Mouse (Mus musculus) skeletal muscle tissue, adult 2 months (tissue): ENCODE results near the gene BC028528.
"Not testable (repeated sequence)": the region's sequence is repeated elsewhere in the genome, so short reads cannot be mapped to it uniquely, and the experiment has no call there.

Source experiments
- DNase-seq: peaks from one replicate; pipeline ENCODE4 v3.0.0-alpha.2; 2012; ENCODE audit warnings: low read depth, low spot score

The BC028528 gene

GRCm38 (mm10) chr3:95872048-95872447 lies 19.8 kb downstream of the BC028528 start:
- DNase-seq = no peak

DNA sequence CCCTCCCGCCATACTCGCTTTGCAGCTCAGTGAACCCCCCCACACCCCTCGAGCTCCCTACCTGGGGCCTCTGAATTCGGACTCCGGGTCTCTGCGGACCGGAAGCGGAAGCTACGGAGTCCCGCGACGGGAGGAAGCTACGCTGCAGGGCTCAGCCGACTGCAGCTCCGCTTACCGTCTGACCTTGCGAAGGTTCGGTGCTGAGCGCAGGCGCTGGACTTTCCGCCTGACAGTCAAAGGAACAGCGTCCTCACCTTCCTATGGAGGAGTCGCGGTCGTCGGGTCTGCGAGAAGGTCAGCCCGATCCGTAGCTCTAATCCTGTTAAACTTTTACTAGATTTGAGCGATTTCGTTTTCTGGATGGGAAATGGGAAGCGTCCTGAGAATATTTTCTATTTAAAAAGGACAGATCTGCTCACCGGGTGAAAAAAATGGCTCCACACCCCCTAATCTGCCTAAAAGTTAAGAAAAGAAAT lies 20.4 kb downstream of the BC028528 start, which contains the start of gene Mrps21:
Mrps21 (minus strand) TSS at position 128 of the 476 bp plus-strand sequence.
- peak; percentile 91 for DNase-seq

DNA sequence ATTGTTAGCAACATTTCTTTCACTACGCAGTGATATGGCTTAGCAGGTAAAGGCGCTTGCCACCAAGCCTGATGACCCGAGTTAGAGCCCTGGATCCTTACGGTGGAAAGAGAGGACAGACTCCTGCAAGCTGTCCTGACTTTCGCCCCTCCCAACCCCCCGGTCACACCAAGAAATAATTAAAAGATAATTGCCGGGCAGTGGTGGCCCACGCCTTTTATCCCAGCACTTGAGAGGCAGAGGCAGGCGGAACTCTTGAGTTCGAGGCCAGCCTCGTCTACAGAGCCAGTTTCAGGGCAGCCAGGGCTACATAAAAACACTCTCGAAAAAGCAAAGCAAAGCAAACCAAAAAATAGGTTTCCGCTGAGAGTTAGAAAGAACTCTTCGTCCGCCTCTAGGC lies 20.8 kb downstream of the BC028528 start:
- DNase-seq = no peak

- DNase-seq = no peak
Observed at GRCm38 (mm10) chr3:95867408-95867807, 24.4 kb downstream of the BC028528 start.

- DNase-seq = no peak
Observed at GRCm38 (mm10) chr3:95866071-95866470, 25.7 kb downstream of the BC028528 start.

DNA sequence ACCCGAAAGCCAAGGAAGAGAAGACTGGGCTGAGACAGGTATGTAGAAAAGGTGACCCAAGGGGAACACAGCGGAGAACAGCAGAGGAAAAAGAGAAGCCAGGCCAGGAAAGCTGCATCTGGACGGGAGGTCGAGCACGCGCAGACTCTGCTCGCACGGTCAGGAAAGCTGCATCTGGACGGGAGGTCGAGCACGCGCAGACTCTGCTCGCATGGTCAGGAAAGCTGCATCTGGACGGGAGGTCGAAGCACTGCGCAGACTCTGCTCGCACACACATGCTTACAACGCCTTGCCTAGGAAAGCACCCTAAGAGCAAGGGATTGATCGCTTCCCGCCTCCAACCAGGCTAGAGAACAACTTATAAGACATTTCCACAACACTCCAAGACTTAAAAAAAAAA lies 26.2 kb downstream of the BC028528 start:
- DNase-seq = no peak

- DNase-seq = peak; percentile 80
Observed at GRCm38 (mm10) chr3:95865050-95865449, 26.8 kb downstream of the BC028528 start.

DNA sequence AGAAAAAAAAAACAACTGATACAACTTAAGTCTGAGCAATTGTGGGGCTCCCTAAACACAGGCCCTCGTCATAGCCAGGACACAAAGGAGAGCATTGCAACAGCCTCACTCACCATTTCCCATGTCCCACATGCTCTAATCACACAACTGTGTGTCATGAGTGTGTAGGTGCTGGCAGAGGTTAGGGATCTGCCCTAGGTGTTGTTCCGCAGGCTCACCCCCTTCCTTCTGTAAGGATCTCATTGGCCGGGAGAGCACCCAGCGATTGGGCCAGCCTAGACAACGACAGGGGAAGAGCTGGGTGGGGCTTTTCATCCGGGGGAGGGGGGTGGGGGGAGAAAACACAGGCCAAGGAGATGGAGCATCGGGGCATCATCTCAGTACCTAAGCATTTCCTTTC lies 28.2 kb downstream of the BC028528 start:
- no peak for DNase-seq

- peak; percentile 68 for DNase-seq
Observed at GRCm38 (mm10) chr3:95861796-95862195, 30.0 kb downstream of the BC028528 start.

GRCm38 (mm10) chr3:95861216-95861615 lies 30.6 kb downstream of the BC028528 start:
- DNase-seq = no peak

DNA sequence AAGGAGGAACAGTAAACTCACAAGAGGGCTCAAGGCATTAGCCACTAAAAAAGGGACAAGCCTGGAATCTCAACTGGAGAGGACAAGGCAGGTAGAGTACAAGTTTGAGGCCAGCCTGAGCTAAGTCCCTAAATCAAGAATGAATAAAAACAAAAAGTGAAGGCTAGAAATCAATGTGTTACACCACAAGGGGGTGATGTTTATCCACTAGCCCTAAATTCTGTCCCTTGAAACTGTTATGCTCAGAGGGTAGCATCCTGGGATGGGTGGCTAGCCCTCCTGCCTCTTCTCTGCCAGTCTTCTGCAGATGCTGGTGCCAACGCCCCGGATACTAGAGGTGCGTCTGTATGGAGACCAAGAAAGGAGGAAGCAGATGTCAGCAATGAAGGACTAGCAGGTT lies 31.5 kb downstream of the BC028528 start:
- no peak for DNase-seq

- DNase-seq = not testable (repeated sequence)
Observed at GRCm38 (mm10) chr3:95858278-95858677, 33.5 kb downstream of the BC028528 start.

GRCm38 (mm10) chr3:95857050-95857449 lies 34.8 kb downstream of the BC028528 start:
- DNase-seq = not testable (repeated sequence)

DNA sequence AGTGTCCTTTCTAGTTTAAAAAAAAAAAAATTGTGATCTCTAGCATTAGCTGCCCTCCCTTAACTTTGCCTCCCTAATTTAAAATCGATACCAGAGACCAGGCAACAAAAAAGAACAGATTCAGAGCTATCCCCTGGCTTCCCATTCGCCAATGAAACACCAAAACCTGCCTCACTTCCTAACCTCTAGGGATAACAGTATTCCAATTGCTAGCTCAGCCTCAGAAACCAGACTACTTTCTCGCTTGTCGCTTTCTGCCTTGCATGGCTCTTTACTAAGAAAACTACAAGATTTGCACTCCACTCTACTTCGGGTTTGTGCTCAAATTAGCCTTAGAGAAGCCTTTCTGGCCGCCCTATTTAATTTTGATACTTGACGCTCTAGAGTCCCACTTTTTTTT lies 35.7 kb downstream of the BC028528 start:
- DNase-seq = no peak

DNA sequence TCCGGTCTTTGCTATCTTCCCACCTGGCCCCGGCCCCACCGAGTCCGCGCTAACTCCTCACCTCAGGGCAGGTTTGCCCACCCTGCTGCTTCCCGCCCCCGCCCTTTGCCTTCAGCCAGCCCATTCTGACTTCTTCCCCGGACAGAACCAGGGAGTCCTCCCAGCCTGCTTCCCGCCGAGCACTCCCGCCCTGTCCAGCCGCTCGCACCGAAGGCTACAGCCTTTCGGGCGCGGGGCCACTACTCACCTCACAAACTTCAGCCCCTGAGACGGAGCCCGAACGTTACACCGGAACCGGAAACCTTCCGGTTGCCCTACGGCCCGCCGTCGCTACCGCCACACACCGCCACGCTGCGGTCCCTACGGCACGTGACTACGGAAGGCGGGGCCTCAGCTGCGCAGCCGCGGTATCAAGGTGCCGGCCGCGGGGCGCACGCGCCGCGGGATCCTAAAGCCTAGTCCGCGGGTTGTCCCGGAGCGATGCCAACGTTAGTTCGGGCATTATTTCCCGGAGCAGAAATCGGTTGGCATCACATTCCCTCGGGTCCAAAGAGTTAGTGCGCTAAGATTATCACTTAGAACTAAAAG lies 36.2 kb downstream of the BC028528 start, which contains the start of gene Prpf3:
Prpf3 (minus strand) TSS at position 384 of the 588 bp plus-strand sequence.
- DNase-seq = peak; percentile 92

DNA sequence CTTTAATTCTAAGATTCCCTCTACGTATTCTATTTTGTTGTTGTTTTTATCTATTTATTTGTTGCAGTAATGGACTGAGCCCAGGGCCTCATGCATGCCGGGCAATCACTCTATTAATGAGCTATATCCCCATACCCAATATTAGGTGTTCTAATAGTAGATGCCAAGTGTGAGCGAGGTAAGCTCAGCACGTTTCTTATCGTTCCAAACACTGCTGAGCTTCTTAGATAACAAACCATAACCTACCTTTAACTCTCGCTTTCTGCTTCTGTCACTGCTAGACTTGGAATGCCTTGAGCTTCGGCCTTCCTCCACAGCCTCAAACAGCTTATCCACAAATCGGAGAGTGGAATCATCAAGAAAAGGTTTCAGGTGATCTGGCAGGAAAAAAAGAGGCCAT lies 40.5 kb downstream of the BC028528 start:
- DNase-seq = no peak

- DNase-seq = no peak
Observed at GRCm38 (mm10) chr3:95850611-95851010, 41.2 kb downstream of the BC028528 start.

- DNase-seq = no peak
Observed at GRCm38 (mm10) chr3:95842503-95843214, 49.1 kb downstream of the BC028528 start.

GRCm38 (mm10) chr3:95839250-95839649 lies 52.6 kb downstream of the BC028528 start:
- no peak for DNase-seq
